Mouse (Mus musculus): Measurements from ENCODE around the gene Tollip. TPM values are rescaled to one million over a fixed set of nuclear protein-coding genes. Genes with fewer than 3 reads are reported as not detected.
A peak's percentile ranks its signal among the peaks of the same experiment; 100 is the strongest.
"Not testable (repeated sequence)": the region's sequence is repeated elsewhere in the genome, so short reads cannot be mapped to it uniquely, and the experiment has no call there.

Tollip gene
- polyA plus RNA-seq, 1 experiment from 2014 or later: 23.1 TPM

- H3K4me2 ChIP-seq: no peak overlapping the region
- H3K36me3 ChIP-seq (replicated peaks): no peaks in the 10 kb centered on the region
- H3K9ac ChIP-seq: no peak overlapping the region
- H3K9me3 ChIP-seq (replicated peaks): no peaks in the 10 kb centered on the region
- ATAC-seq (ENCODE audit: insufficient read depth): no peak
- H3K4me3 ChIP-seq (replicated peaks): no peak overlapping the region
- H3K4me1 ChIP-seq (replicated peaks): no peaks in the 10 kb centered on the region
- no peak overlapping the region for H3K27ac ChIP-seq (replicated peaks)
- peaks cover 14% of the 10 kb centered on the region for H3K27me3 ChIP-seq
- WGBS (ENCODE audit: insufficient replicate concordance): 52% methylated on average over 10 of the region's 10 CpGs
Observed at GRCm38 (mm10) chr7:141928642-141929041, 10.3 kb upstream of the Tollip start.

- WGBS (ENCODE audit: insufficient replicate concordance): 7% methylated on average over 7 of the region's 7 CpGs
- Histone ChIP-seq H3K9ac (no peak overlapping the region), H3K9me3 (replicated peaks) (no peaks in the 10 kb centered on the region), H3K4me2 (no peak overlapping the region), H3K36me3 (replicated peaks) (no peaks in the 10 kb centered on the region), H3K27ac (replicated peaks) (no peak overlapping the region), H3K4me3 (replicated peaks) (no peak overlapping the region), H3K4me1 (replicated peaks) (no peaks in the 10 kb centered on the region), H3K27me3 (peaks cover 6% of the 10 kb centered on the region)
- ATAC-seq (ENCODE audit: insufficient read depth): no peak
Observed at GRCm38 (mm10) chr7:141924917-141925316, 6.6 kb upstream of the Tollip start.

GRCm38 (mm10) chr7:141924121-141924520, 5.8 kb upstream of the Tollip start:
- not testable (repeated sequence) for H3K27ac ChIP-seq (replicated peaks); H3K4me2 ChIP-seq; H3K27me3 ChIP-seq; ATAC-seq (ENCODE audit: insufficient read depth); H3K9me3 ChIP-seq (replicated peaks); H3K4me1 ChIP-seq (replicated peaks); H3K36me3 ChIP-seq (replicated peaks); H3K9ac ChIP-seq; H3K4me3 ChIP-seq (replicated peaks)
- WGBS (ENCODE audit: insufficient replicate concordance): 79% methylated on average over 17 of the region's 17 CpGs

- Histone ChIP-seq H3K27ac (replicated peaks) (no peak overlapping the region), H3K4me1 (replicated peaks) (no peaks in the 10 kb centered on the region), H3K27me3 (peaks cover 67% of the 10 kb centered on the region), H3K4me3 (replicated peaks) (no peak overlapping the region), H3K9me3 (replicated peaks) (no peaks in the 10 kb centered on the region), H3K4me2 (no peak overlapping the region), H3K9ac (no peak overlapping the region), H3K36me3 (replicated peaks) (no peaks in the 10 kb centered on the region)
- 38% methylated on average over 3 of the region's 3 CpGs for WGBS (ENCODE audit: insufficient replicate concordance)
- ATAC-seq (ENCODE audit: insufficient read depth): no peak
Observed at GRCm38 (mm10) chr7:141911305-141911704, 7.0 kb downstream of the Tollip start.

- Histone ChIP-seq H3K27ac (replicated peaks) (no peak overlapping the region), H3K9ac (no peak overlapping the region), H3K27me3 (peaks cover 74% of the 10 kb centered on the region), H3K4me2 (no peak overlapping the region), H3K36me3 (replicated peaks) (no peaks in the 10 kb centered on the region), H3K9me3 (replicated peaks) (no peaks in the 10 kb centered on the region), H3K4me3 (replicated peaks) (no peak overlapping the region), H3K4me1 (replicated peaks) (no peaks in the 10 kb centered on the region)
- WGBS (ENCODE audit: insufficient replicate concordance): 51% methylated on average over 6 of the region's 6 CpGs
- ATAC-seq (ENCODE audit: insufficient read depth): no peak
Observed at GRCm38 (mm10) chr7:141908591-141908990, 9.7 kb downstream of the Tollip start.

DNA sequence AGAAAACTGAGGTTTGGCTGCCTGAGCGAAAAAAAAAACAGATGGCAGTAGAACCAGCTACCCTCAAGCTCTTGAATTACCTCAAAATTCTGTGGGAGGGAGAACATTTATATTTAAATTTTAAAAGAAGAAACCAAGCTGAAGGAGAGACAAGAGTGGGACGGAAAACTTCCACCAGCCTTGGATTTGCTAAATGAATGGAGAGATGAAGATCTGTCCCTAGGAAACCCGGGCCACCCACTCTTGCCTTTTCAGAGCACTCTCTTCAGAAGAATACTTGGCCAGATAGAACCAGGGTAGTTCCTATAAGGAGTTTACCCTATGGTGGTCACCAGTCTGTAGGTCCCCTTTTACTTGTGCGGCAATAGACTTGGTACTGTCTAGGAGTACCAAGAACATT, 15.5 kb downstream of the Tollip start:
- ATAC-seq (ENCODE audit: insufficient read depth): no peak
- peak overlapping the region; percentile 24 for H3K27ac ChIP-seq (replicated peaks)
- H3K4me2 ChIP-seq: peak overlapping the region; percentile 74

GRCm38 (mm10) chr7:141902269-141902729, 16.0 kb downstream of the Tollip start:
- WGBS (ENCODE audit: insufficient replicate concordance): under 1% methylated on average over 44 of the region's 44 CpGs
- Histone ChIP-seq H3K9me3 (replicated peaks) (no peaks in the 10 kb centered on the region), H3K9ac (peak overlapping the region; percentile 87), H3K4me1 (replicated peaks) (peaks cover 33% of the 10 kb centered on the region), H3K36me3 (replicated peaks) (no peaks in the 10 kb centered on the region), H3K27me3 (peaks cover 26% of the 10 kb centered on the region), H3K27ac (replicated peaks) (peak overlapping the region; percentile 79), H3K4me2 (peak overlapping the region; percentile 74), H3K4me3 (replicated peaks) (peak overlapping the region; percentile 84)
- peak; percentile 96 for ATAC-seq (ENCODE audit: insufficient read depth)

More for the DNA sequence above, 15.5 kb downstream of the Tollip start:
- Histone ChIP-seq H3K4me1 (replicated peaks) (peaks cover 33% of the 10 kb centered on the region), H3K27me3 (peaks cover 30% of the 10 kb centered on the region), H3K36me3 (replicated peaks) (no peaks in the 10 kb centered on the region), H3K4me3 (replicated peaks) (peak overlapping the region; percentile 84), H3K9ac (peak overlapping the region; percentile 12; the same call in 1 of the 2 replicates), H3K9me3 (replicated peaks) (no peaks in the 10 kb centered on the region)
- 74% methylated on average over 4 of the region's 4 CpGs for WGBS (ENCODE audit: insufficient replicate concordance)

DNA sequence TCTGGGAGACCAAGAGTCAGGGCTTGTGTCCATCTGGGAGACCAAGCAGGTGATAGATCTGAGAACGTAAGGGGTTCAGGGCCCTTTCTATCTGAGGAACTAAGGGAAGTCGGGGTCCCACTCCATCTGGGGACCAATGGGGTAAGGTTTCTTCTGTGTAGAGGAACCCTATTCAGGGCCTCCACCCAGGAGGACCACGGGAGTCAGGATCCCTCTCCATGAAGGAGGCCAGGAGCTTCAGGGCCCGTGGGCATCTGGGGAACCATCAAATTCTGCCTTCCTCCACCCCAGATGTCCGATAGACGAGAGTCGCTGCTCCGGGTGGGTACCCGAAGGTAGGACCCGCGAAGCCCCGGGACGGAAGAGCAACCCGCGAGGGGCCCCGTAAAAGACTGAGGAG, 16.5 kb downstream of the Tollip start:
- peak overlapping the region; percentile 79 for H3K27ac ChIP-seq (replicated peaks)
- peak; percentile 61 for ATAC-seq (ENCODE audit: insufficient read depth)

DNA sequence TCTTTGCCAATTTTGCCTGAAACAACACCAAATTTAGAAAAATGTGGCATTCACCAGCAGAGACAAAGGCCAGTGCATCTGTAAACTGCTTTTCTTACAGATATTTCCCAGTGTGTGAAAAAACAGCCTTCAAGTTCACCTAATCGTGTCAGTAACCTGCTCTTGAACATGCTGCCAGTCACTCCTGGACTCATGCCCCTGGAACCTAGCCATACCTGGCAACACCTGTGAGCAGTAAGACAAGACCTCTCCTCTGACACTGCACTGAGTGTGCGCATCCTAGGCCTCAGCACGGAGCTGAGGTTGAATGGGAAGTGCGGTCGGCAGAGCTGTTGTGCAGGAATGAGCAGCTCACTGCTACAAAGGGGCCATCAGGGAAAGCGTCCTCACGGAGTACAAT, 26.2 kb downstream of the Tollip start:
- no peaks in the 10 kb centered on the region for H3K9me3 ChIP-seq (replicated peaks)
- H3K4me3 ChIP-seq (replicated peaks): no peak overlapping the region
- H3K4me1 ChIP-seq (replicated peaks): 0 out of 2 replicates have a peak, but pooled peaks cover 5% of the 10 kb centered on the region
- H3K27ac ChIP-seq (replicated peaks): no peak overlapping the region
- no peaks in the 10 kb centered on the region for H3K27me3 ChIP-seq
- ATAC-seq (ENCODE audit: insufficient read depth): no peak
- peaks cover 71% of the 10 kb centered on the region for H3K36me3 ChIP-seq (replicated peaks)
- 91% methylated on average over 7 of the region's 7 CpGs for WGBS (ENCODE audit: insufficient replicate concordance)
- H3K4me2 ChIP-seq: no peak overlapping the region
- no peak overlapping the region for H3K9ac ChIP-seq

More for the DNA sequence above, 16.5 kb downstream of the Tollip start:
- under 1% methylated on average over 16 of the region's 16 CpGs for WGBS (ENCODE audit: insufficient replicate concordance)
- Histone ChIP-seq H3K27me3 (peaks cover 26% of the 10 kb centered on the region), H3K4me2 (peak overlapping the region; percentile 74), H3K4me3 (replicated peaks) (peak overlapping the region; percentile 84), H3K36me3 (replicated peaks) (no peaks in the 10 kb centered on the region), H3K4me1 (replicated peaks) (peaks cover 33% of the 10 kb centered on the region), H3K9me3 (replicated peaks) (no peaks in the 10 kb centered on the region), H3K9ac (peak overlapping the region; percentile 87)

GRCm38 (mm10) chr7:141878813-141879212, 39.5 kb downstream of the Tollip start:
- 87% methylated on average over 2 of the region's 2 CpGs for WGBS (ENCODE audit: insufficient replicate concordance)
- Histone ChIP-seq H3K36me3 (replicated peaks) (peaks cover 54% of the 10 kb centered on the region), H3K4me2 (no peak overlapping the region), H3K4me1 (replicated peaks) (no peaks in the 10 kb centered on the region), H3K27me3 (no peaks in the 10 kb centered on the region), H3K27ac (replicated peaks) (no peak overlapping the region), H3K4me3 (replicated peaks) (no peak overlapping the region), H3K9ac (no peak overlapping the region), H3K9me3 (replicated peaks) (no peaks in the 10 kb centered on the region)
- ATAC-seq (ENCODE audit: insufficient read depth): no peak

- H3K27ac ChIP-seq (replicated peaks): no peak overlapping the region
- no peak for ATAC-seq (ENCODE audit: insufficient read depth)
- no peak overlapping the region for H3K4me3 ChIP-seq (replicated peaks)
- H3K27me3 ChIP-seq: no peaks in the 10 kb centered on the region
- 71% methylated on average over 5 of the region's 5 CpGs for WGBS (ENCODE audit: insufficient replicate concordance)
- peaks cover 23% of the 10 kb centered on the region for H3K36me3 ChIP-seq (replicated peaks)
- H3K4me2 ChIP-seq: no peak overlapping the region
- H3K4me1 ChIP-seq (replicated peaks): no peaks in the 10 kb centered on the region
- H3K9ac ChIP-seq: no peak overlapping the region
- no peaks in the 10 kb centered on the region for H3K9me3 ChIP-seq (replicated peaks)
Observed at GRCm38 (mm10) chr7:141874891-141875290, 43.4 kb downstream of the Tollip start.

DNA sequence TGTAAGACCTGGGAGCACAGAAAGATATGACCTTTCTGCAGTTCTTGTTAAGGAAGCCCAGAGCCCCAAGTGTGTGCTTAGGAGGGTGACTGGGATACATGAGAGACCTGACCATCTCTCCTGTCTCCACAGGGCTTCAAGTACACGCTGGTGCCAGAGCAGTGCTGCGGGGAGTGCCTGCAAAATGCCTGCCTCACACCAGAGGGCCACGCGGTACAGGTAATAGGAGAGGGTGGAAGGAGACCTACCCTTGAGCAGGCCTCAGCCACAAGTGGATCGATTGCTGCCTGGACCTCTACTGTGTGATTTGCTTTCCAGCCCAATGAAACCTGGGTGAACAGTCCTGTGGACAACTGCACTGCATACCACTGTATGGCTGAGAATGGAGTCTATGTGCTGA, 47.8 kb downstream of the Tollip start:
- Histone ChIP-seq H3K4me2 (no peak overlapping the region), H3K9ac (no peak overlapping the region), H3K4me3 (replicated peaks) (no peak overlapping the region), H3K36me3 (replicated peaks) (peaks cover 16% of the 10 kb centered on the region), H3K27ac (replicated peaks) (no peak overlapping the region), H3K9me3 (replicated peaks) (no peaks in the 10 kb centered on the region), H3K4me1 (replicated peaks) (no peaks in the 10 kb centered on the region), H3K27me3 (no peaks in the 10 kb centered on the region; the same call in 1 of the 2 replicates)
- no peak for ATAC-seq (ENCODE audit: insufficient read depth)
- 62% methylated on average over 5 of the region's 5 CpGs for WGBS (ENCODE audit: insufficient replicate concordance)
